Mouse (Mus musculus) lung, postnatal 0 days (tissue): ENCODE results near the gene Aldh5a1. TPM values are rescaled to one million over a fixed set of nuclear protein-coding genes. Genes with fewer than 3 reads are reported as not detected.

ENCODE experiments used
- ATAC-seq: fragments of 200-750 bp; cut with Nextera tagmentation; 2 replicates; pipeline ENCODE4 v1.8.0; 2017; ENCODE audit warnings: moderate library complexity
- DNase-seq: peaks from one replicate; pipeline ENCODE4 v3.0.0-alpha.2; 2016; ENCODE audit warnings: low spot score
- H3K27ac ChIP-seq: fragments of 300-500 bp; sonication (generic); 2 replicates; pipeline ENCODE4 v1.5.1; 2014; ENCODE audit warnings: antibody characterized with exemption, mild to moderate bottlenecking, low read length, mixed read lengths
- H3K27me3 ChIP-seq: fragments of 300-500 bp; sonication (generic); replicated peaks from 2 replicates; pipeline ENCODE4 v1.6.1; 2014; ENCODE audit warnings: low read length, mixed read lengths; ENCODE audit not compliant: insufficient read depth
- H3K36me3 ChIP-seq: fragments of 300-500 bp; sonication (generic); 2 replicates; pipeline ENCODE4 v1.6.1; 2014; ENCODE audit warnings: low read length, mixed read lengths; ENCODE audit not compliant: insufficient read depth
- H3K4me1 ChIP-seq: fragments of 300-500 bp; sonication (generic); 2 replicates; pipeline ENCODE4 v1.6.1; 2014; ENCODE audit warnings: antibody characterized with exemption, low read depth, low read length, mixed read lengths; ENCODE audit not compliant: insufficient read depth
- H3K4me2 ChIP-seq: fragments of 300-500 bp; sonication (generic); replicated peaks from 2 replicates; pipeline ENCODE4 v1.6.1; 2014; ENCODE audit warnings: low read depth, mild to moderate bottlenecking, low read length, moderate library complexity, mixed read lengths
- H3K4me3 ChIP-seq: fragments of 300-500 bp; sonication (generic); 2 replicates; pipeline ENCODE4 v1.5.1; 2014; ENCODE audit warnings: low read depth, low read length
- H3K9ac ChIP-seq: fragments of 300-500 bp; sonication (generic); replicated peaks from 2 replicates; pipeline ENCODE4 v1.6.1; 2014; ENCODE audit warnings: low read depth, mild to moderate bottlenecking
- H3K9me3 ChIP-seq: fragments of 300-500 bp; sonication (generic); 2 replicates; pipeline ENCODE4 v1.6.1; 2016; ENCODE audit warnings: low read length, mixed read lengths
- CTCF ChIP-seq: IDR thresholded peaks from 2 replicates; pipeline ENCODE4 v1.5.1; 2016; ENCODE audit warnings: antibody characterized with exemption, mild to moderate bottlenecking
- EP300 ChIP-seq: IDR thresholded peaks from 2 replicates; pipeline ENCODE4 v1.6.1; 2016; ENCODE audit warnings: antibody characterized with exemption, mild to moderate bottlenecking, control low read depth
- WGBS: fragments of 180-500 bp; shearing (Covaris S2); extraction: QIAGEN DNeasy Blood & Tissue Kit; methylation state at CpG from one replicate; pipeline ENCODE4 v1.1.7; 2014; 5-methylcytosine and 5-hydroxymethylcytosine counted together
- polyA plus RNA-seq: library from polyadenylated mRNA; unstranded; fragments of >200 nt; fragmentation: Nextera tagmentation; extraction: Ambion mirVana; gene quantifications from 2 replicates; pipeline ENCODE4 v1.2.1, GENCODE M21; 2015

The Aldh5a1 gene
- polyA plus RNA-seq, 1 experiment from 2014 or later, result 2.3 TPM

GRCm38 (mm10) chr13:24906831-24907570 lies 30.5 kb downstream of the Aldh5a1 start:
- TF ChIP-seq EP300, result no peak
- TF ChIP-seq CTCF, result no peak
- H3K27ac ChIP-seq, result no peak overlapping the region
- ATAC-seq, result peak; percentile 26; the same call in 1 of the 2 replicates
- H3K4me3 ChIP-seq, result no peak overlapping the region
- no peaks in the 10 kb centered on the region for H3K27me3 ChIP-seq
- no peak overlapping the region for H3K9ac ChIP-seq
- WGBS, result 73% methylated on average over 11 of the region's 11 CpGs
- no peaks in the 10 kb centered on the region for H3K9me3 ChIP-seq
- H3K4me2 ChIP-seq, result no peak overlapping the region
- H3K4me1 ChIP-seq, result no peaks in the 10 kb centered on the region
- H3K36me3 ChIP-seq, result peaks cover 5% of the 10 kb centered on the region; the same call in 1 of the 2 replicates
- DNase-seq, result no peak

DNA sequence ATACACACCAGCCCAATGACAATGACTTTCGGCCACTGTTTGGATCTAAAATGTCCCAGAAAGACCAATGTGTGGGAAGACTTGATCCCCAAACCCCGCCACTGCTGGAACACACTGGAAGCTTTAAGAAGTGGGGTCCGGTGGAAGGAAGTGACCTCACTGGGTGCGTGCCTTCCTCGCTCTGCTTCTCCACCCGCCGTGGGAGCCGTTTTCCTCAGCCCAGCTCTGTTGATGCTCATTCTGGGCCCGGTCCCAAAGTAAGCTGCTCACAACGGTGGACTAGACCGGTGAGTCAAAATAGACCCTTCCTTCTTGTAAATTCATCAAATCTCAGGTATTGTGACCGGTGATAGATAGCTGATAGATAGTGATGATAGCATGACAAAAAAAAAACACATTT lies 32.0 kb downstream of the Aldh5a1 start:
- 81% methylated on average over 12 of the region's 12 CpGs for WGBS
- H3K9ac ChIP-seq, result no peak overlapping the region
- ATAC-seq, result no peak

GRCm38 (mm10) chr13:24903412-24903811 lies 34.0 kb downstream of the Aldh5a1 start:
- Histone ChIP-seq H3K9ac (no peak overlapping the region), H3K4me2 (no peak overlapping the region), H3K36me3 (no peaks in the 10 kb centered on the region), H3K4me3 (no peak overlapping the region), H3K27ac (no peak overlapping the region), H3K9me3 (no peaks in the 10 kb centered on the region), H3K27me3 (no peaks in the 10 kb centered on the region), H3K4me1 (no peaks in the 10 kb centered on the region)
- DNase-seq, result no peak
- 68% methylated on average over 6 of the region's 6 CpGs for WGBS
- ATAC-seq, result no peak
- TF ChIP-seq EP300 (peak; percentile 72), CTCF (no peak)

More for the DNA sequence above, 32.0 kb downstream of the Aldh5a1 start:
- no peak for DNase-seq
- Histone ChIP-seq H3K9me3 (no peaks in the 10 kb centered on the region), H3K4me1 (no peaks in the 10 kb centered on the region), H3K27ac (no peak overlapping the region), H3K4me2 (no peak overlapping the region), H3K27me3 (no peaks in the 10 kb centered on the region), H3K36me3 (no peaks in the 10 kb centered on the region), H3K4me3 (no peak overlapping the region)
- TF ChIP-seq CTCF (no peak), EP300 (no peak)

- Histone ChIP-seq H3K27me3 (no peaks in the 10 kb centered on the region), H3K4me1 (no peaks in the 10 kb centered on the region), H3K36me3 (no peaks in the 10 kb centered on the region), H3K4me3 (no peak overlapping the region), H3K27ac (no peak overlapping the region), H3K9me3 (no peaks in the 10 kb centered on the region), H3K4me2 (no peak overlapping the region), H3K9ac (no peak overlapping the region)
- no peak for TF ChIP-seq EP300
- no peak for TF ChIP-seq CTCF
- ATAC-seq (no peak), DNase-seq (no peak)
- WGBS, result 89% methylated on average over 2 of the region's 2 CpGs
Observed at GRCm38 (mm10) chr13:24901916-24902315, 35.5 kb downstream of the Aldh5a1 start.

GRCm38 (mm10) chr13:24893880-24894279 lies 43.6 kb downstream of the Aldh5a1 start:
- no peak for ATAC-seq
- Histone ChIP-seq H3K27me3 (no peaks in the 10 kb centered on the region), H3K4me3 (no peak overlapping the region), H3K27ac (no peak overlapping the region), H3K36me3 (no peaks in the 10 kb centered on the region), H3K4me2 (no peak overlapping the region), H3K9me3 (no peaks in the 10 kb centered on the region), H3K4me1 (no peaks in the 10 kb centered on the region), H3K9ac (no peak overlapping the region)
- no peak for DNase-seq
- 70% methylated on average over 2 of the region's 2 CpGs for WGBS
- TF ChIP-seq EP300 (no peak), CTCF (no peak)

DNA sequence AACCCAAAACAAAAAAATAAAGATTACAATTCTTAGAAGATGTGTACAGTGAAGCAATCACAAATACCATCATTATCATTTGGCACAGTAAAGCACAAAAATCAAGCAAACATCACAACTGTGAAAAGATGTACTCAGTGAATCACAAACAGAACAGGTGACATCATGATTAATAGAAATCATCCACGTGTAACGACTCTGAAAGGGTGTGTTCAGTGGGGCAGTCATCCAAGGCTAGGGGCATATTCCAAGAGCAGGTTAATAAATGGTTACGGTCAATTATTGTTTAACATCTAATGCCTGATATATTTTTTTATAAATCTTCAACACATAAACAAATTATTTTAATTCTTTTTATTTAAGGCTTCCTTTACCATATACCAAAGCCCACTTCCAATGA lies 44.9 kb downstream of the Aldh5a1 start:
- TF ChIP-seq CTCF, result no peak
- TF ChIP-seq EP300, result no peak
- no peak for ATAC-seq
- Histone ChIP-seq H3K27me3 (no peaks in the 10 kb centered on the region), H3K36me3 (no peaks in the 10 kb centered on the region), H3K4me2 (no peak overlapping the region), H3K27ac (no peak overlapping the region), H3K9ac (no peak overlapping the region), H3K9me3 (no peaks in the 10 kb centered on the region), H3K4me3 (no peak overlapping the region), H3K4me1 (no peaks in the 10 kb centered on the region)
- DNase-seq, result no peak
- WGBS, result 72% methylated on average over 3 of the region's 3 CpGs
